1 mouse cellular context compared by ENCODE assay signal in genomic region chr7:5080010-5080751, GRCm38 (mm10).
TF ChIP-seq lines count a peak whose summit lies in the region.

Gene Epn1 (plus strand): TSS chr7:5080235.

TF ChIP-seq in CH12.LX, 34 proteins besides CTCF, POLR2A, EP300 and RAD21 (continued from another document):
- no peak for TF ChIP-seq UBTF (IDR thresholded peaks at IDR 0.05; ENCODE audit: low read depth, low read length)
- peak; percentile 99 for TF ChIP-seq BHLHE40 (IDR thresholded peaks at IDR 0.05; ENCODE audit: low read depth, low read length)
- no peak for TF ChIP-seq RCOR1 (conservative IDR thresholded peaks at IDR 0.05; ENCODE audit: low read depth, low read length)
- TF ChIP-seq USF2 (conservative IDR thresholded peaks at IDR 0.05; ENCODE audit: low read depth, low read length): no peak; the same call in 1 of the 2 replicates
- TF ChIP-seq E2F4 (IDR thresholded peaks at IDR 0.05; ENCODE audit: insufficient replicate concordance, low read depth, low read length): no peak
- TF ChIP-seq NRF1 (IDR thresholded peaks at IDR 0.05; ENCODE audit: low read depth, low read length): peak; percentile 57
- no peak for TF ChIP-seq JUN (IDR thresholded peaks at IDR 0.05; ENCODE audit: insufficient read depth, low read depth, low read length)
- TF ChIP-seq ETS1 (conservative IDR thresholded peaks at IDR 0.05; ENCODE audit: low read depth, low read length): peak; percentile 78
- TF ChIP-seq NELFE (IDR thresholded peaks at IDR 0.05; ENCODE audit: low read depth, low read length): no peak; the same call in 1 of the 2 replicates
- peak; percentile 55; the same call in 1 of the 2 replicates for TF ChIP-seq MAX (IDR thresholded peaks at IDR 0.05; ENCODE audit: low read length)
- peak; percentile 86 for TF ChIP-seq MAZ (IDR thresholded peaks at IDR 0.05; ENCODE audit: low read depth, low read length)
- TF ChIP-seq ZMIZ1 (IDR thresholded peaks at IDR 0.05; ENCODE audit: low read depth, low read length): peak; percentile 69
- peak; percentile 90; the same call in 1 of the 2 replicates for TF ChIP-seq KAT2A (IDR thresholded peaks at IDR 0.05; ENCODE audit: insufficient replicate concordance, low read length)
- no peak for TF ChIP-seq CHD1 (IDR thresholded peaks at IDR 0.05; ENCODE audit: low read depth, low read length)
- TF ChIP-seq USF1 (IDR thresholded peaks at IDR 0.05; ENCODE audit: low read depth, low read length): peak; percentile 48
- TF ChIP-seq JUND (conservative IDR thresholded peaks at IDR 0.05; ENCODE audit: low read depth, low read length): no peak
- TF ChIP-seq MEF2A (IDR thresholded peaks at IDR 0.05; ENCODE audit: borderline replicate concordance, low read depth, low read length): peak; percentile 78
- no peak for TF ChIP-seq PAX5 (IDR thresholded peaks at IDR 0.05; ENCODE audit: low read length)
- TF ChIP-seq TCF12 (IDR thresholded peaks at IDR 0.05; ENCODE audit: low read depth, low read length): peak; percentile 59
- peak; percentile 12; the same call in 1 of the 2 replicates for TF ChIP-seq ZKSCAN1 (IDR thresholded peaks at IDR 0.05; ENCODE audit: borderline replicate concordance, low read depth, low read length)
